Mouse (Mus musculus) layer of hippocampus, adult 9-11 months (tissue): ENCODE results near the gene Flnb.
A peak's percentile ranks its signal among the peaks of the same experiment; 100 is the strongest.

Source experiments
- DNase-seq: peaks from one replicate; pipeline ENCODE4 v3.0.0; 2022

Flnb gene

DNA sequence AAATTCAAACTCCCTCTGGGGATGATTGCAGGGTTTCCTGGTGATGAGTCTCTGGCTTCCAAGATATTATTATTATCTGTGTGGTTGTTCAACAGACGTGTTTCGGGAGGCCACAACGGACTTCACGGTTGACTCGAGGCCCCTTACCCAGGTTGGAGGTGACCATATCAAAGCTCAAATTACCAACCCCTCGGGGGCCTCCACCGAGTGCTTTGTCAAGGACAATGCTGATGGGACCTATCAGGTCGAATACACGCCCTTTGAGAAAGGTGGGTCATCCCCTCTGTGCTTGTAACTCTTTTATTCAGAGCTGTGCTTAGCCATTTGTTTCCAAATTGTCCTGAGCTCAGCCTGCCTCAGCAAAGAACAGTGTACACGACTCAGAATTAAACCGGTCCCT is 89.3 kb downstream of the Flnb start:
- no peak for DNase-seq

DNA sequence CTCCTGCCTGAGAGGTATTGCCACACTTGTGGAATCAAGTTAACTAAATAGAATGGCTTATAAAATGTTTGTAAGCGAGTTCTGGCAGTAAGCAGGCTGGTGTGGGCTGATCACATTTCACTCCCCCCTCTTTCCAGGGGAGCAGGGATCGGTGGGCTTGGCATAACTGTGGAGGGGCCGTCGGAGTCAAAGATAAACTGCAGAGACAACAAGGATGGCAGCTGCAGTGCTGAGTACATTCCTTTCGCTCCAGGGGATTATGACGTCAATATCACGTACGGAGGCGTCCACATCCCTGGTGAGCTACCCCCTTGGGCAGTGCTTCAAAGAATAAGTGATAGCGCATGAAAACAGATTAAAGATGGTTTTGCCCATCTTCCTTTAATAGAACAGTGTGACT is 91.7 kb downstream of the Flnb start:
- no peak for DNase-seq

DNA sequence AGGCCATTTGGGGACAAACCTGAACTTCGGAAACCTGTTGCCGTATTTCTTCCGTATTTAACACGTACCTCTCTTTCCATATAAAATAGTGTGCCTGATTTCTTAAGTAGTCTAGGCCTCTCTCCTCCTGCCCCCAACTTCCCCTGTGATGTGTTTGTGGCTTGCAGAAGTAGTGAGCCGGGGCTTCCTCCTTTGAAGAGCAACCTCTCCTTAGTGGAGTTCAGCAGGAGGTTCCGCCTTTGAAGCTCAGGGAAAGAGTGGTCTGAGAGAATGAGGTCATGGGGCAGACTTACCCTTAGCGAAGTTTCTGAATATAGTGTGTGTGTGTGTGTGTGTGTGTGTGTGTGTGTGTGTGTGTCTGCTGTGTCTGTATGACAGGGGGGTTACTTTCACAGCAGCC is 96.1 kb downstream of the Flnb start:
- peak; percentile 69 for DNase-seq

DNA sequence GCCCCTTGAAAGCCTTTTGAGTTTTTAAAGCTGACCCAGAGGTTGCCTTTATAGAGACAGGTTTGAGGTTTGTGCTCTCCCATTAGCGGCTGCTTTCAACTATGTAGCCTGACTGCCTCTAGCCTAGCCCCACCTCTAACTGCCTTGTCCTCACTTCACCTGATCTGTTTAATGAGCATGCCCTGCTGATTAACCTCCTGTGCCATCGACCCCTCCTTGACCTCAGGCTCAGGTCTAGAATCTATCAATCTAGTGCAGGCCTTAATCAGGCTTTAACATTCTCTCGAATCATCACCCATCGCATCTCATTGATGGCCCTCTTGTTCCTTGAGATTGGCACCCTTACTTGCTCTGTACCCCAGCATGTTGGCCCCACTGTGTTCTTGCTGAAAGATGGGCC is 96.7 kb downstream of the Flnb start:
- DNase-seq: no peak

DNA sequence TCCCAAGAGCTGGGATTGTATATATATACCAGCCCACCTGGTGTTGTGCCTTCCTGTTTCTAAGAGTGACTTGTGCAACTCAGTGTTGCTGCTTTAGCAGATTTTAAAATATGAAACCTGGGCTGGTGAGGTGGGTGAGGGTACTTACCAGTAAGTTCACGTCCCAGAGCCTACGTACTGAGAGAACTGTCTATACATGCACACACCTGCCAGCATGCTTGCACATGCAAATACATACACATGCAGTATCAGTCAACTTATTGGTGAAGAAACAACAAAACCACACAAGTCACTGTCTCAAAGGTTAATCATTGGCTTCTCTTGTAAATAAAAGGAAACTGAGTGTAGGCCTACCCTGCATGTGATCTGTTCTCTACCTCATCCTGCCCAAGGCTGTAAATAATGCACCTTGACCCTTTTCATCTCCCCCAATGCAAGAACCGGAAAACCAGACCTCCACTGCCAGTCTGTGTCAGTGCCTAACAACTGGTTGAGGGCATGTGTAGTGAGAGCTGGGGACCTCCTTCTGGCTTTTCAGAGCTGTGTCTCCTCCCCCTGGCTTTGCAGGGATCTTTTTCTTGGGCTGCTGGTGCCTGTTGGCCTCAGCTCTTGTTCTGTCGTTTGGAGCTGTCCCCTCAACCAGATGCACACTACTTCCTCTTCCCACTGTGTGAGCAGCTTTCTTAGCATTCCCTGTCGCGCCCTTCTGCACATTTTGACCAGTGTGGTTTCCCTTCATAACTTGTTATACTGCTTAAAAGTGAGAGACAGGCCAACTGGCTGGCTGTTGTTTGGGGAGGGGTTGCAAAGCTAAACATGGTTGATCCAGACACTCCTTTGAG is 100.6 kb downstream of the Flnb start:
- no peak for DNase-seq

DNA sequence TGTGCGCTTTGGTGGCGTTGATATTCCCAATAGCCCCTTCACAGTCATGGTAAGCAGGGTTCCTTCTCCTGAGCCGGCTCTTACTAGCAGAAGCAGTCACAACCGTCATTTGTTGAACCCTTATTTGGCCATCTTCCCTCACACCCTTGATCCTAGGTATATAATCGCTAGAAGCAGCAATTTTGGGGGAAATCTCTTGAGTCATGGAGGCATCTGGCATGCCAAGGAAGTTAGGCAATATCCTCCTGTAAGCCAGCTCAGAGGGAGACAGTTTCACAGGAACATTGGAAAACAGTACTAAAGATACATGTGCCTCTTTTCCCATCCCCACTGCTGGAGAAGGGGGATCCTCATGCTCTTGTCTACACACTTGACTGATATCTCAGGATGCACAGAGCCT is 101.6 kb downstream of the Flnb start:
- DNase-seq: no peak

DNA sequence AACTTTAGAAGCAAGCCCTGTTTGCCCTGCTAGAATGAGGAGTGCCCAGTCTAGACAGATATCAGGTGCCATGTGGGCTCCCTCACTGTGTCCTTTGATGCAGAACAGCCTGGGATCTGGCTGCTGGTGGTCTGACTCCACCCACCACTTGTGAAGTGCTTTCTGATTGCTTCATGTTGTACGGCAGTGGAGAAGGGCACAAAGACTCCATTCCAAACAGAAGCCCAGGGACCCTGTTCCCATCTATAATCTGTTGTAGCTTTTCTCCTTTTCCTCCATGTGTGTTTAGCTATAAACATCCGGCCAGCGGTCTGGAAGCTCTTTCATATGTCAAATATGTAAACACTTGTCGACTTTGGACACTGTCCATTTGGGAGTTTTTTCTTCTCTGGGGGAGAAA is 102.2 kb downstream of the Flnb start:
- no peak for DNase-seq

DNA sequence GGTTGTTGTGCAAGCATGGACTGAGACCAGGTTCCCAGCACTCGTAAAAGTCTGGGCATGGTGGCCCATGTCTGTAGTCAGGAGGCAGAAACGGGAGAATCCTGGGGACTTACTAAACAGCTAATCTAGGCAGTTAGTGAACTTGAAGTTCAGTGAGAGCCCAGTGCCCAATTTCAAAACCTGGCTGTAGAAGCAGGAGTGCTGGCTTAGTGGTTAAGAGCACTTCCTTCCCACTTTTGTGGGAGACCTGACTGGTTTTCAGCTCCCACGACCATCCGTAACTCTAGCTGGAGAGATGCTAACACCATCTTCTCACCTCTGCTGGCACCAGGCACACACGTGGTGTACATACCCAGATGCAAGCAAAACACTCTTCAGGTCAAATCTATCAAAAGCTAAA is 103.7 kb downstream of the Flnb start:
- DNase-seq: no peak

DNA sequence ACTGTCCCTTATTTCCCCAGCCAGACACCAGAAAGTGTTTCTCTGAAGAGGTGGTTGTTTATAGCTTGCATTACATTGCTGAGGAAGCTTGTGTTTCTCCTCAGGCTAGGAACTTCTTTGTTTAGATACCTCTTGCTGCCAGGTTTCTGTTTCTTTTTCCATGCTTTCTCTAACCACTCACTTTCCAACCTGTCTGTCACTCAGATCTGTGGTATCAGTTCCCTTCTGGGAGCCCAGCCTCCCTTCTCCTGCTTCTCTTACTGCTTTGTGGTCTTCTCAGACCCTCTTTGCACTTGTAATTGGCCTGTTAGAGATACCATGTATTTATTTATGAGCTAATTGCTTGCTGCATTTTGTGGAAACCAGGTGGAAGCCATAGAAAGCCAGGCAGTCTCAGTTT is 105.9 kb downstream of the Flnb start:
- no peak for DNase-seq

DNA sequence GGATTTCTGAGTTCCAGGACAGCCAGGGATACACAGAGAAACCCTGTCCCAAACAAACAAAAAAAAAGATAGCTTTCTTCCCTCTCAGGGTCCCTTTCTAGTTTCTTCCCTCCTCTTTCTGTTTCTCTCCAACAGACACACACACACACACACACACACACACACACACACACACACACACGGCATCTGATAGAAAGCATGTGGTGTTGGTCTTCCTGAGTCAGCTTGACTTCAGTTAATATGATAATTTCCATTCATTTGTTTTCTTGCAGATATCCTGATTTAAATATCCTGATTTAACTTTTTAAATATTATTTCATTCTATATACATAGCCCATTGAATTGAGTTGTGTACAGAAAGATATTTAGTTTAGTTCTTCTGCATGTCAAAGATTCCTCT is 110.6 kb downstream of the Flnb start:
- DNase-seq: no peak

DNA sequence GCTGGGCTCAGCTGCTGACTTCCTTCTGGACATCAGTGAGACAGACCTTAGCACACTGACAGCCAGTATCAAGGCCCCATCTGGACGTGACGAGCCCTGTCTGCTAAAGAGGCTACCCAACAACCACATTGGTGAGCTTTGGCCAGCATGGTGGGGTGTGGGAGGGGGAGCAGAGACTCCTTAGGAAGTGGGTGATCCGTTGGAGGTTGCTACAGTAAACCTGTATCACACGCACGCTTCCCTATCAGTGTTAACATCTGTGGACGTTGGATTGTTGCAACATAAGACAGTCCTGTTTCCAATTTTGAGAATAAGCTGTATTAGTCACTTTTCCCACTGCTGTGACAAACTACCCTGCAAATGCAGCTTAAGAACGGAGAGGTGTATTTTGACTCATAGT is 111.3 kb downstream of the Flnb start:
- no peak for DNase-seq

DNA sequence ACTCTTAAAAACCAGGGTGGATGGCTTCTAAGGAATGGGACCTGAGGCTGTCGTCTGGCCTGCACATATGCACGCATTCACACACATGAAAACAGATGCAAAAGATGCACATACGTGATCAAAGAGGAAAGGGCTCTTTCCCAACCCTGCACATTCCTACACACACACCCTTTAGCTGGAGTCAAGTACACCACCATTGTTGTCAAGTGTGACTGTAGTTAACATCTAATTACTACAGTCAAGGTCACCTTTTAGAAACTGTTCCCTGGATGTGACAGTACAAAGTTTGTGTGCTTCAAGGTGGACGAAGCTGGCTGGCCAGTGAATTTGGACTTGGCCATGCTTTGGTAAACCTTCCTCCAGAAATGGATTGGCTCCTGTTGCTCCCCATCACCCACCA is 114.4 kb downstream of the Flnb start:
- no peak for DNase-seq

DNA sequence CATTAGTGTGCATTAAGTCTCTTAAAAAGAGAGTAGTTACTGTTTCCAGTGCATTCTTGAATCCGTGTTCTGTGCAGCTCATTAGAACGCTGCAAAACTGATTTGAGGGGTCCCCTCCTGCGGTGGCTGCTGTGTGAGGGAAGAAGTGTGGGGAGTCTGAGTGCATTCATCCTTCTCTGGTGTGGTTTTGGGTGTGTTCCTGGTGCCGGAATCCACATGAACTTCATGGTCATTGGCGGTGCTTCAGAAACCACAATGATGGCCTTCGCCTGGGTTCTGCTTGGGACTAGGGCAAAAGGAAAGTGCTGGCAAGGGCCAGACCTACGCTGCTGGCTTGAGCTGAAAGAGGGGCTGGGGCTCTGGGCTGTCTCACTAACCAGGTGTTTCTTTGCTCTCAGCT is 116.4 kb downstream of the Flnb start:
- DNase-seq: no peak

DNA sequence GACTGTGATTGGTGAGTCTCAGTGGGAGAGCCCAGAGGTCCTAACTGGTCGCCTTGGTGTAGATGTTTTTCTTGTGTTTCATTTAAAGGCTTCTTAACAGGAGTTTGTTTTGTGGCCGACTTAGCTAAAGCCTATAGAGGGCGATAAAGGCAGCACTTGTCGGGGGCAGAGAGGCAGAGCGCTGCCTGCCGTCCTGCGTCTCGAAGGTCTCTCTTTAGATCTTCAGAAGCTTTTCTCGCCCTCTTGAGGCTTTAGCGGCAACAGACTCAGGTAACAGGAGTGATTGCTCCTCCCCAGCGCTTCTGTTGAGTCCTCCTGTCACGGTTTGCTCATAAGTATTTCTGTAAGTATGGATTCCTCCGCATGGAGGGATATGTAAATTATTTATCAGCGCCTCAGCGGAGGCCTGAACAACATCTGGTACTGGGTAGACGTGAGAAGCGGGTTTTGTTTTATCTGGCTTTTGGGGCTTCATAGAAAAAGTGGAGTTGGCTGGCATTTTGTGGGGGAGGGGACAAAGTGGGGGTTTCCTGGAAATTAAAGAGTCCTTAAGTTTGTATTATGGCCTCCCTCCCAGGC is 119.4 kb downstream of the Flnb start:
- DNase-seq: no peak

DNA sequence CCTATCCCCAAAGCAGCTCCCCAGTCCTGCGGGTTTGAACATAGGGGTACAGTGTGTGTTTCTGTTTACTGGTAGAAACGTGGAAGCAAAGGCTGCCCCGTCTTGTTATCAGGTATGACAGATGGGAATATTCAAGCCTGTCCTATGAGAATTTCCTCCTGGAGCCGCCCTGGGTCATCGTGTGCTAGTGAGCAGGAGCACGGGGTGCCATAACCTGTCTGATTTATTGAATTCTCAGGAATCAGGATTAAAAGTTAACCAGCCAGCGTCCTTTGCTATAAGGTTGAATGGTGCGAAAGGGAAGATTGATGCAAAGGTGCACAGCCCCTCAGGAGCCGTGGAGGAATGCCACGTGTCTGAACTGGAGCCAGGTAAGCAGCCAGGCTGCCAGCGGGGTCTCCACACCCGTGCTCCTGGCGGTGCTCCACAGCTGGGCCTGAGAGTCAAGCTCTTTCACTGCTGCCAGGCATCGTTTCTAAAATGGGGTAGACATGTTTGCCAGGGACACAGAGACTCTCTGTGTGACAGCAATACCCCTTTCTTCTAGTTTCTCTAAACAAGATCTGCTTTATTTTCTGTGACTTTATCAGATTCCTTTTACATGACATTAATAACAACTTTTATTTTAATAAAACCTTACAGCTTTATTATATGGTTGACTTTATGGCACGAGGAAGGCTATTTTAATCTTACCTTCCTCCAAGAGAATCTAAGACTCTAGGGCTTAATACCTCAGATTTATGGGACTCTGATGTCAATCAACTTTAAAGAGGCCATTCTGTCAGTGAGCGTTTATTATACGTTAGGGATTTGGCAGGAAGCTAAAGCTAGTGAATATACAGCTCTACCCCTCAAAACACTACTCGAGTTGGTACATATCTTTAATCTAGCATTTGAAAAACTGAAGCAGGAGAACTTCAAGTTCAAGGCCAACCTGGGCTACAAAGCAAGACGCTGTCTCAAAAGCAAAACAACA is 121.3 kb downstream of the Flnb start:
- no peak for DNase-seq

DNA sequence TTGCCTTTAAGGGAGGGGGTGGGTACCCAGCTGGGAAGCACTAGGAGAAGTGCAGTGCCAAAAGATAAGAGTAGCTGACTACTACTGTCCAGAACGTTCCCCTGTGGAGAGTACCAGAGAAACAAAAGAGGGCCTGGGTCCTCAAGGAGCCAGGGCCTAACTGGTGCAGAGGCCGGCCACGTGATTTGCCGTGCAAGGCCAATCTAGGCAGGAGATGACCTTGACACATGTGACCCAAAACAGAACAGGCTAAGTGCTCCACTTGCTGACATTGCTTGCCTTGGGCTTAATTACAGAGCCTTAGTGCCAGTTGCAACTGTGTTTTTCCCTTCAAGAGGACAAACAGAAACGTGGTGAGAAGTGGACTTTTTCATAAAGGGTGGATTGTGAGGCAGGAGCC is 123.7 kb downstream of the Flnb start:
- no peak for DNase-seq

DNA sequence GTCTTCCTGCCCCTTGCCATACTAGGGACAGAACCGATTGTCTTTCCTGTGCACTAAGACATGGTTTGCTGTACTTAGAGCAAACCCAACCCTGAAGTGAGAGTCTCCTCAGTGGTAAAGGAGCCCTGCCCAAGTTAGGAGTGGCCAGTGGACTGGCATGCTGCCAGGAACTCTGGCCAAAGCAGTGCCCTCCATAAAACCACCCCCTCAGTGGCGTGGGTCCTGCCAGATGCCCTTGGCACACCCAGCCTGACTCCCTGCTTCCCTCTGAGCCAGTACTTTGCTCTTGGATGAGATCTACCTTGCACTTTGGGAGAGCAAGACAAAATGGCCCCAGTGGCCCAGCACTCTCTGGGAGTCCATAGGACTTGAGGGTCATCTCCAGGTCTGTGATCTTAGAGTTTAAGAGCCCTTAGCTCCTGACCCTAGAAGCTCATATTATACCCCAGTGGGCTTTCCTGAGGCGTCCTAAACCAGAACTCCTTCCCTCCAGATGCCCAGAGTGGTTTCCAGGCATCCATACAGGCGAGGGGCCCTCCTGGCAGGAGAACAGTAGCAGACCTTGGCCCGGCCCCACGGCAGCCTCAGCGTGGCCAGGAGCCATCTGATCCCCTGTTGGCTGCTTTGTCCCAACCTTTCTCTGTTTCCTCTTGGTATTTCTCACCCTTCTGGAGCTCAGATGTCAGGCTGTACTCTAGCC is 125.5 kb downstream of the Flnb start:
- peak; percentile 50 for DNase-seq

DNA sequence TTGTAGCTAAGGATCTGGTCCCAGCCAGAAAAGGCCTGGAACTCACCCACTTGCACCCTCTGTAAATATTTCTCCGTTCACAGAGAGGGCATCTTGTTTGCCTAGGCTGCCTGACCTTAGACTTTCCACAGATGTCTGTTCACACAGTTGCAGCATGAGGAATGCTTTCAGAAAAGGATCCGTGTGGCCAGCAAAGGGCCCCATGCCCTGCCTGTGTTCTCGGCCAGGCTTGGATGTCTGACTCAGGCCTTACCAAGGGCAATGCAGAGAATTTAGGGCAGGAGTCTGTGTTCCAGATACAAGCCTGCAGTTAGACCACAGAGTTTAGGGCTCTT is 126.0 kb downstream of the Flnb start:
- DNase-seq: no peak

DNA sequence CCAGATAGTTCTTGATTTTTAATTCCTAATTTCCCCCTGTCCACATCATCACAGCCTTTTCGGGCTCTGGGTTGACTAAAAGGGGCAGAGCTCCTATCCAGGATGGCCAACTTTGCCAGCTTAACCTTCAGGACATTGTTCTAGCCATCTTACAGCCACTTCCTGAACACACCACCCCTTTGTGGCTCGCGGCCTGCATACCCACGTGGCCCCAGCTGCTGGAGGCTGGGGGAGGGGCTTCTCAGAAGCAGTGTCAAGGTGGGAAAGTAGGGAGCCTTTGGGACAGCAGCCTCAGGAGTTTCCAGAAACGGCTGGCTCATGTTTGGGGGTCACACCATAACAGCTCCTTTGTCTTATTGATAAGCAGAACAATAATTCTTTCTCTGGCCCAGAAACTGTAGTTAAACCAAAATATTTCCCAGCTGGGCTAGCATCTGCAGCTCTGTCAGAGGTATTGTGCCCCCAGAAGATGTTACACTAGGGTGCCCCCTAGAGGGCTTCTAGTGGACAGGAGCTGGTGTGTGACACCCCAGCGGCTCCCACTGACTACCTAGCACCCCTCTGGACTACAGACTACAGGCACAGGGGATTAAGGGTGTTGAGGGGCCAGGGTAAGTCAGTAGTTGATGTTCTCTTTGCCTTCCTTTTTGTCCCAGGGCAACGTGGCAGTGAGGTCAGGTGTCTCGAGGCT is 126.7 kb downstream of the Flnb start:
- DNase-seq: peak; percentile 61

DNA sequence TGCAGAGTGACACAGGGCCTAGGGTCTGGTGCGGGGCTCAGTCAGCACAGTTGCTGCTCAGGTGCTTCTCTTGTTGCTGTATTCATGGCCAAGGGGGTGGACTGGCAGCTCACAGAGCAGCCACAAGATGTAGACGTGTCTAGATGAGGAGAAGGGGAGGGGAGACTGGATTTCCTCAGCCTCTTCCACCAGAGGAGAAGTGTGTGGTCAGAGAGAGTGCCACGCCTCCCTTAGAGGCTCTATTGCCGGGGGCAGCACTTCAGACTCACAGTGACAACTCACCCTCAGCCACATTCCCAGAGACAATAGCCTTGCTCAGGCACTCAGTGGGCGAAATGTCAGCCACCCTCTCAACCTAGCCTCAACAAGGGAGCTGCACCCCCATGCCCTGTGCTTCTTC is 127.5 kb downstream of the Flnb start:
- no peak for DNase-seq

DNA sequence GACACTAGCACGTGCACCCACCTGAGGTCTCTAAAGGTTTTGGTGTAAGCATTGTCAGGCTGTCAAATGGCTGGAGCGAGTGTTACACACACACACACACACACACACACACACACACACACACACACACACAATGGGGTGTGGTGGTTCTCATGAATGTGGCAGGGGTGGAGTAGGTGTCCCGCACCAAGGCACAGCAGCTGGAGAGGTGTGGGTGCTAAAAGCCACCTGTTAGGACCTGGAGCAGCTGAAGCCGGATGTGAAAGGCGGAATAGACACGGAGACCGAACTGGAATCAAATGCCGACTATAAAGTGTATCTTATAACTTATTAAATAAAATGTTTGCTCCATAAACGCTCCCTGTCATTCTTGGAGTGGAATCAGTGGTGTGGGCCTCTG is 133.5 kb downstream of the Flnb start:
- DNase-seq: no peak

DNA sequence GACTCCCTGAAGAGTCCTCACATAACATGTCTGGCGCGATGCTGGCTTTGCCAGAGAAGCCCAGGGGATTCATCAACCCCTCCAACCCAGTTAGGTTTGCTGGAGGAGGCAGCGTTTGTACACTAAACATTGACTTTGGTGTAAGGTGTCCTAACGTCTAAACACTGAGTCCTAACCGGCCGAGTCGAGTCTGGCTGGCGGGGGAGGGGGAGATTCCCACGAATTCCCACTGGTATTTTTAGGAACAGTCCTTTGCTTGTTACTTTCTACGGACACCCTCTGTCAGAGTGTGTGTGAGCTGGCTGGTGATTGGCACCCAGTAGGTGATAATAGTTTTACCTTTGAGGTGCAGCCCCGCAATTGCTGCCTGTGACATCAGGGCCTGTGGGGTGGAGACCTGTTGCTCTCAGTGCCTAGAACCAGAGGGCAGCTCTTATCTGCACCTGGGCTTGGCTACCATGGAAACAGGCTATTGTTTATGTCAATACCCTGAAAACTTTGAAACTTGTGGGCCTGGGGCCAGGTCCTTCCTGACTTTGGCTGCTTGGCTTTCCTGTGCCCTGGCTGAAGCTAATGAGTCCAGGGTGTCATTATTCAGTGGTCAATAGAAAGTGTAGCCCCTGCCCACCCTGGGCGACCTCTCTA is 135.0 kb downstream of the Flnb start:
- DNase-seq: no peak
